Mouse (Mus musculus): ENCODE data around the gene Hist1h1d.
A peak's percentile ranks its signal among the peaks of the same experiment; 100 is the strongest.
"Not testable (repeated sequence)": the region's sequence is repeated elsewhere in the genome, so short reads cannot be mapped to it uniquely, and the experiment has no call there.

The Hist1h1d gene

DNA sequence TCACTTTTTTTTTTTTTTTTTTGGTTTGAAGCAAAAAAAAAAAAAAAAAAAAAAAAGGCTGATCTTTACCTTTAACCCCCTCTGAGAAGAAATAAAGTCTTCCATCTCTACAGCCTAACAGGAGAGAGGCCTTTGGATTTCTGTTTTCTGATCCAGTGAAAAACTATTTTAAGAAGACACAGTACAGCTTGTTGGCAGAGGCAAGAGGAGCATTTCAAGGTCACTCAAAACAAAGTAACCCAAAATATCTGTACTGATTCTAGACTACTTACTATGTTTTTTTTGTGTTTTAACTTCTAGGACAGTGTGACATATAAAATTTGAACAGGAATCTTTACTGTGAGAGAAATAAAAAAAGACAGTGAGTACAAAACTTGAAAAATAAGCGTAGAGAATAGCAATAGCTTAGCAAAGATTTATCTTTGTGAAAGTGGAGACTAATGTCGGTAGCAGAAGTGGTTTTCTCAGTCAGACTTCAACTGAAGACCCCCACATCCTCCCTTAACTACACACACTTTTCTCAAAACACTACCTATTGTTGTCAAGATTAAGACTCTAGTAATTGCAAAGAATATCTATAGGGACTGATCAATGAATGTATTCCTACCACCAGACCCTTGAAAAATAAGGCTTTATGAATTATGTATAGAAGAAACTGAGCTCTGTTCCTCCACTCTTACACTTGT, 23.4 kb upstream of the Hist1h1d start:
- DNase-seq (ENCODE audit: low read depth in 1 of 2, low spot score in 2 of 2), result no peak

GRCm38 (mm10) chr13:23530181-23530900, 22.7 kb upstream of the Hist1h1d start:
- peak; percentile 59 to 68 for DNase-seq (ENCODE audit: low read depth in 1 of 2, low spot score in 2 of 2)

DNA sequence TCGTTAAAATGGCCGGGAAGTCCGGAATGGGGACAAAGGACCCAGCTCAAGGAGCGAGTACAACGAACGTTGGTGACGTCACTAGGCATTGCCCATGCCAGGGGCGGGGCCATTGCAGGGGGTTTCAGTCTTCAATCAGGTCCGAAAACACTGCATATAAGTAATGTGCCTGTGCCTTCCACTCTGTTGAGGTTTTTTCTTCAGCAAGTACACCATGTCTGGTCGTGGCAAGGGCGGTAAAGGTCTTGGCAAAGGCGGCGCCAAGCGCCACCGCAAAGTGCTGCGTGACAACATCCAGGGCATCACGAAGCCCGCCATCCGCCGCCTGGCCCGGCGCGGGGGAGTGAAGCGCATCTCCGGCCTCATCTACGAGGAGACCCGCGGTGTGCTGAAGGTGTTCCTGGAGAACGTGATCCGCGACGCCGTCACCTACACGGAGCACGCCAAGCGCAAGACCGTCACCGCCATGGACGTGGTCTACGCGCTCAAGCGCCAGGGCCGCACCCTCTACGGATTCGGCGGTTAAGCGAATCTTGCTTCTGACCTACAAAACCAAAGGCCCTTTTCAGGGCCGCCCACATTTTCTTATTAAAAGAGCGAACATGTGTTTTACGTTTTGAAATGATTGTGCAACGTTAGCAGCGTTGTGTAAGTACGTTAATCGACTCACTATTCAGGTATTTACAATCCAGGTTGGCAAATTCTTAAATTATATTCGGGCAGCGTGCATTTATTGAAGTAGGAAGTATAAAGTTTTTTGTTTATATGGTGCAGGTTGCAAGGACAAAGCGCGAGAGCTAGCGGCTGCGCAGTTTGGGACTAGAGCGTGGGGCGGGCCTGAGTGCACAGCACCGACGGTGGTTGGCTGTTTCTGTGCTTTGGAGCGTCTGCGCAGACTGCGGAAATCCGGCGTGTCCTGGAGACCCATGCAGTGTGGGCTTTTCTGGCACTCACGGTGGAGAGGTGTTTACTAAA, 21.9 kb upstream of the Hist1h1d start, which contains the start of gene Hist1h4h:
Hist1h4h (plus strand) TSS at position 150 of the 975 bp plus-strand sequence.
- peak; percentile 92 to 94 for DNase-seq (ENCODE audit: low read depth in 1 of 2, low spot score in 2 of 2)

GRCm38 (mm10) chr13:23532262-23533075, 20.6 kb upstream of the Hist1h1d start:
- DNase-seq (ENCODE audit: low read depth in 1 of 2, low spot score in 2 of 2), result no peak

DNA sequence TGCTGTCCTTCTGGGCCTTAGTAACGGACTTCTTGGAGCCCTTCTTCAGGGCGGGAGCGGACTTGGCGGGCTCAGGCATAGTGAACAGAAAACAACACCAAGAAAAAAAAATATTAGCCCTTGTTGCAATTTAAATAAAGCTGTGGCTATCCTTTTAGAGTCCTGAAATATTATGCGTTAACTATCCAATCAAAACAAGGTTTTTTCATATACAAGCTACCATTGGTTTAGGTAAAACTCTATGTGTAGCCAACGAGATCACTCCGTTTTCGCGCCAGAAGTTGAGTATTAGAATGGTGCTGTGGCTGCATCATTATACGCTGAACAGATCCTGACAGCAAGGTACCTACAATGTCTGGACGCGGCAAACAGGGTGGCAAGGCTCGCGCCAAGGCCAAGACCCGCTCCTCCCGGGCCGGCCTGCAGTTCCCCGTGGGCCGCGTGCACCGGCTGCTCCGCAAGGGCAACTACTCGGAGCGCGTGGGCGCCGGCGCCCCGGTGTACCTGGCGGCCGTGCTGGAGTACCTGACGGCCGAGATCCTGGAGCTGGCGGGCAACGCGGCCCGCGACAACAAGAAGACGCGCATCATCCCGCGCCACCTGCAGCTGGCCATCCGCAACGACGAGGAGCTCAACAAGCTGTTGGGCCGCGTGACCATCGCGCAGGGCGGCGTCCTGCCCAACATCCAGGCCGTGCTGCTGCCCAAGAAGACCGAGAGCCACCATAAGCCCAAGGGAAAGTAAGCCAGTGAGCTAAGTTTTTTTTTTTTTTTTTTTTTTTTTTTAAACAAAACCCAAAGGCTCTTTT, 19.3 kb upstream of the Hist1h1d start, which contains the start of gene Hist1h2af:
Hist1h2af (plus strand) TSS at position 347 of the 808 bp plus-strand sequence.
- not testable (repeated sequence) for DNase-seq (ENCODE audit: low read depth in 1 of 2, low spot score in 2 of 2)

DNA sequence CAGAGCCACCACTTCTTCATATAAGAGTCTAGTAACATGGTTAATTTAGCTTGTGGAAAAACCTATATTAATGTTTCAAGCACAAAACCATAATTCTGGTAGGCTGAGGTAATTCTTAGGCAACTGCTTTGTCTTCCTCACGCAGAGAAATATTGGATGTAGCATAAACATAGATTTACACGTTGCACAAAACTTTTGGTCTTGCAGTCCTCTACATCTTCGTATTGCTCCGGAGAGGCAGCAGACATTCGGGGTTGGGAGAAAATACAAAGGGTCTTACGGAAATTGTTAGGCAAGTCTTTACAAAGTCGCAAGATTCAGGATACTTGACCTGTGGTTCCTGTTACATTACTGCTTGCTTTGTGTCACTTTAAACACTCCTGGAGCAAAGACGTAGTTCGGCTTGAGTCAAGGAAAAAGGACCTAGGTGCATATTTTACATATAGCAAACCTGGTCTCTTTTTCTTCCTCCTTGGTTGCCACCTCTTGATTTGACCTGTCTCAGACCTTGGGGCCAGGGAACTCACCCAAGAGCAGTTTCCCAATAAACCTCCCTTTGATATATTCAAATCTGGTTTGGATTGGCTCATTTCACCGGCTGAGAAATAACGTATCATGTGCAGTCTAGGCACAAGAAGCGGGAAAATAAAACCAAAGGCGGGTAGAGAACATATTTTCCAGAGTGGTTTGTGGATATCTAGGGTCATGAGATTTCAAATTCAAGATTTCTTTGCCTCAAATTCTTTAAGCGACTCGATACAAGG, 18.5 kb upstream of the Hist1h1d start:
- DNase-seq (ENCODE audit: low read depth in 1 of 2, low spot score in 2 of 2), result no peak

DNA sequence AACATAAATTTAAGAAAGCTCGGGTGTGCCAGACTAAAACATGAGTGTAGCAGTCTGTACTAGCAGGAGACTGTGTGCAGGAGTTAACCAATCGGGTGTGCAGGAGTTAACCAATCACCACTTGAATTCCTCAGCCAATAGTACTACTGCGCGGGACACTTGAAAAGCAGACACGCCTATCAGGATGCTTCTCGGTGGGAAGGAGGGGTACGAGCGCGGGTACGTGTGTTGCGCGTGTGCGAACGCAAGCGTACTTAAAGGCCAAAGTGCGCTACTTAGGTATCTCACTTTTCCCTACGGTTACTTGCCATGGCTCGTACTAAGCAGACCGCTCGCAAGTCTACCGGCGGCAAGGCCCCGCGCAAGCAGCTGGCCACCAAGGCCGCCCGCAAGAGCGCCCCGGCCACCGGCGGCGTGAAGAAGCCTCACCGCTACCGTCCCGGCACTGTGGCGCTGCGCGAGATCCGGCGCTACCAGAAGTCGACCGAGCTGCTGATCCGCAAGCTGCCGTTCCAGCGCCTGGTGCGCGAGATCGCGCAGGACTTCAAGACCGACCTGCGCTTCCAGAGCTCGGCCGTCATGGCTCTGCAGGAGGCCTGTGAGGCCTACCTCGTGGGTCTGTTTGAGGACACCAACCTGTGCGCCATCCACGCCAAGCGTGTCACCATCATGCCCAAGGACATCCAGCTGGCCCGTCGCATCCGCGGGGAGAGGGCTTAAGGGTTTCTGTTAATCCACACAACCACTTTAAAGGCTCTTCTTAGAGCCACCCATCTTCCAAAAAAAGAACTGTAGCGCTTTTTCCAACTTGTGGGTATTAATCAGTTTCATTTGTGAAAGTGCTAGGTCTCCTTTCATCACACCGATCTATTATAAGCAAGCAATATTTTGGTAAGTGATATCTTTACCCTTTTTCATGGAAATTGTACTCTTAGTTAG, 17.7 kb upstream of the Hist1h1d start, which contains the start of gene Hist1h3g:
Hist1h3g (plus strand) TSS at position 286 of the 939 bp plus-strand sequence.
- DNase-seq (ENCODE audit: low read depth in 1 of 2, low spot score in 2 of 2), result peak; percentile 69 to 74

DNA sequence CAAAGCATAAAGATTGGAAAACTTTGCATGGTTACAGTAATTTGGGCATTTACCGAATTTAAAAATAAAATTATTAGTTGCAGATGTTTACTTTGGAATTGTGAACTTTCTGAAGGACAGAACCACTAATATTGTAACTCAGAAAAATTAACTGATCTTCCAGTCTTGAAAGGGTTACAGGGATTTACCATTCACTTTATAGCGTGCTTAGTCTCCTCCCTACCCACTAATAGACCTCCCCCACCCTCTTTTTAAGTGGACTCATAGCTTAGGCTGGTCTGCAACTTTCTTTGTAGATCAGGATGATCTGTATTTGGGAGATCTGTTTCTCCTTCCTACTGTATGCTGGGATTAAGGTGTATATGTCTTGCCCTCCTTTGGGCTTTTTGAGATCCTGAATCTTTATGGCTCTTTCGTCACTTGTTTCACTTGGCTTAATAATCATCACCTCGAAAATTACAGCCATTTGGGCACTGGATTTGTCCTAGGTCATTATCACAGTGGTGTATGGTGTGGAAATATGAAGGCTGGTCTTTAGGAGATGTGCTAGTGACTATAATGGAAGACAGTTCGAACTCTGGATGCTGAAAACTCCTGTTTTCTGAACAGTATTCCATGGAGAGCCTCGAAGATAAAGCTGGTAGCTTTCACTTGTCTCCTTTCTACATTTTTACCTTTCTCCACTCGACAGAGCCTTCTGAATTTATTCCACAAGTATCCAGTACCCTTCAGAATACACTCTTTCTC, 16.8 kb upstream of the Hist1h1d start:
- DNase-seq (ENCODE audit: low read depth in 1 of 2, low spot score in 2 of 2), result no peak

GRCm38 (mm10) chr13:23537006-23537710, 15.9 kb upstream of the Hist1h1d start:
- DNase-seq (ENCODE audit: low read depth in 1 of 2, low spot score in 2 of 2), result no peak

GRCm38 (mm10) chr13:23538249-23538648, 14.8 kb upstream of the Hist1h1d start:
- DNase-seq (ENCODE audit: low read depth in 1 of 2, low spot score in 2 of 2), result no peak

- DNase-seq (ENCODE audit: low read depth in 1 of 2, low spot score in 2 of 2), result not testable (repeated sequence)
Measured at GRCm38 (mm10) chr13:23539821-23540220, 13.2 kb upstream of the Hist1h1d start.

DNA sequence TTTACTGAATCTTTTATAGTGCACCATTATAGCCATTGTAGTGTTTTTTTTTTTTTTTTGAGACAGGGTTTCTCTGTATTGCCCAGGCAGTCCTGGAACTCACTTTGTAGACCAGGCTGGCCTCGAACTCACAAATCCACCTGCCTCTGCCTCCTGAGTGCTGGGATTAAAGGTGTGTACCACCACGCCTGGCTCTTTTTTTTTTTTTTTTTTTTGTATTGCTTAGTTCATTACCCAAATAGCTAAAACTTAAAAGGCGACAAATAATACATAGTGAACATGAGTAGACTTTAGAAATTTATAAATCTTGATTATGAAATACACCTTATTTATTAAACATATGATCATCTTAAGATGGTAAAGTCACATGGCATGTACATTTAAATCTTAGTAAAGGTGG, 11.6 kb upstream of the Hist1h1d start:
- no peak for DNase-seq (ENCODE audit: low read depth in 1 of 2, low spot score in 2 of 2)

GRCm38 (mm10) chr13:23542225-23542980, 10.7 kb upstream of the Hist1h1d start:
- not testable (repeated sequence) for DNase-seq (ENCODE audit: low read depth in 1 of 2, low spot score in 2 of 2)

DNA sequence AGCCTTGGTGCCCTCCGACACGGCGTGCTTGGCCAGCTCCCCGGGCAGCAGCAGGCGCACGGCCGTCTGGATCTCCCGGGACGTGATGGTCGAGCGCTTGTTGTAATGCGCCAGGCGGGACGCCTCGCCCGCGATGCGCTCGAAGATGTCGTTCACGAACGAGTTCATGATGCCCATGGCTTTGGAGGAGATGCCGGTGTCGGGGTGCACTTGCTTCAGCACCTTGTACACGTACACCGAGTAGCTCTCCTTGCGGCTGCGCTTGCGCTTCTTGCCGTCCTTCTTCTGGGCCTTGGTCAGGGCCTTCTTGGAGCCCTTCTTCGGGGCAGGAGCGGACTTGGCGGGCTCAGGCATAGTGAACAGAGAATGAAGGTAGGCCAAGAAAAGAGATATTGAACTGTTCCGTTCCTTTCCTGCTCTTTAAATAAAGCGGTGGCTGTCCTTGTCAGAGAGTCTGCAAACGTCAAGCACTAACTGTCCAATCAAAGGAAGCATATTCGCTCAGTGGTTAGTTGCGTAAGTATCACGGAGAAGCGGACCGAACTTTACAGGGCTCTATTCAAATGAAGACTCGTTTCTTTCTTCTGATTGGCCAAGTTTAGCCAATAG, 10.0 kb upstream of the Hist1h1d start, which contains the start of gene Hist1h2bh:
Hist1h2bh (minus strand) TSS at position 394 of the 609 bp plus-strand sequence.
- DNase-seq (ENCODE audit: low read depth in 1 of 2, low spot score in 2 of 2), result peak; percentile 60 to 66

All from monocyte, adult 2 months (primary cell).